Comparison of ENCODE assay signal across 22 mouse cellular contexts in genomic region chr16:30560601-30561000, GRCm38 (mm10). TPM values are rescaled to one million over a fixed set of nuclear protein-coding genes. Genes with fewer than 3 reads are reported as not detected.
DNase-seq lines count a peak whose midpoint lies in the region; ATAC-seq and TF ChIP-seq lines count a peak whose summit lies in the region.
"Had no signal": no experiment of that assay in that cellular context is flagged by ENCODE, and none has a peak within 500 bp of the region (broad histone marks: within the 10 kb centered on the region; RNA-seq: fewer than 3 reads in every experiment).

No protein-coding gene starts in this region.

- ATAC-seq in heart, embryonic 16.5 days (replicated peaks; ENCODE audit: extremely low read depth, insufficient read depth, low FRiP score), result no peak
- no peak for ATAC-seq in midbrain, embryonic 11.5 days (ENCODE audit: low FRiP score)
- ATAC-seq in midbrain, embryonic 13.5 days, result no peak
- ATAC-seq: activated CD4-positive, CD25-positive, alpha-beta regulatory T cell, adult 4 months; forebrain, embryonic 13.5 days; forebrain, embryonic 15.5 days; Patski had no signal

- WGBS in heart, embryonic 16.5 days, result 76% methylated on average over 4 of the region's 4 CpGs
- WGBS in kidney, adult 2 months, result 72% methylated on average over 4 of the region's 4 CpGs
- WGBS in midbrain, embryonic 11.5 days, result 92% methylated on average over 4 of the region's 4 CpGs
- WGBS in midbrain, embryonic 13.5 days, result 93% methylated on average over 4 of the region's 4 CpGs

- TF ChIP-seq POLR2A in kidney, adult 2 months (IDR thresholded peaks at IDR 0.05; ENCODE audit: low read depth, low read length), result no peak

- H3K27me3 ChIP-seq in heart, embryonic 16.5 days (ENCODE audit: control insufficient read depth, insufficient read depth, low read length), result no peaks in the 10 kb centered on the region
- H3K27me3 ChIP-seq in kidney, adult 2 months (replicated peaks; ENCODE audit: control insufficient read depth, insufficient read depth, low read length), result no peaks in the 10 kb centered on the region
- H3K27me3 ChIP-seq in midbrain, embryonic 11.5 days (ENCODE audit: control insufficient read depth, insufficient read depth, low read length), result no peaks in the 10 kb centered on the region
- no peaks in the 10 kb centered on the region for H3K27me3 ChIP-seq in midbrain, embryonic 13.5 days
- H3K27me3 ChIP-seq: embryonic facial prominence, embryonic 12.5 days; forebrain, embryonic 13.5 days; forebrain, embryonic 15.5 days; Patski had no signal

- H3K4me1 ChIP-seq in heart, embryonic 16.5 days (ENCODE audit: control insufficient read depth, insufficient read depth, low read length), result peaks cover 13% of the 10 kb centered on the region; the same call in 1 of the 2 replicates
- H3K4me1 ChIP-seq in kidney, adult 2 months (ENCODE audit: control insufficient read depth, insufficient read depth, low read length), result no peaks in the 10 kb centered on the region
- no peaks in the 10 kb centered on the region for H3K4me1 ChIP-seq in midbrain, embryonic 11.5 days (ENCODE audit: control insufficient read depth, insufficient read depth, low read length)
- H3K4me1 ChIP-seq in midbrain, embryonic 13.5 days (replicated peaks), result no peaks in the 10 kb centered on the region
- H3K4me1 ChIP-seq: embryonic facial prominence, embryonic 10.5 days; embryonic facial prominence, embryonic 12.5 days; forebrain, embryonic 13.5 days; forebrain, embryonic 15.5 days had no signal

- peaks cover 8% of the 10 kb centered on the region for H3K9me3 ChIP-seq in heart, embryonic 16.5 days (replicated peaks; ENCODE audit: control insufficient read depth, low read length)
- H3K9me3 ChIP-seq in midbrain, embryonic 11.5 days (ENCODE audit: control insufficient read depth, low read length), result peaks cover 5% of the 10 kb centered on the region; the same call in 1 of the 2 replicates
- peaks cover 14% of the 10 kb centered on the region; the same call in 1 of the 2 replicates for H3K9me3 ChIP-seq in midbrain, embryonic 13.5 days

- H3K9ac ChIP-seq in heart, embryonic 16.5 days (ENCODE audit: low read length), result no peak overlapping the region
- H3K9ac ChIP-seq in midbrain, embryonic 11.5 days (ENCODE audit: low read length), result no peak overlapping the region
- H3K9ac ChIP-seq in midbrain, embryonic 13.5 days (replicated peaks), result no peak overlapping the region
- H3K9ac ChIP-seq: embryonic facial prominence, embryonic 12.5 days; forebrain, embryonic 13.5 days; forebrain, embryonic 15.5 days had no signal

- DNase-seq in heart, postnatal 25 days (ENCODE audit: low spot score), result no peak
- peak; percentile 14 for DNase-seq in kidney, adult 2 months
- DNase-seq in kidney, adult 9 months, result no peak
- DNase-seq in midbrain, embryonic 11.5 days (ENCODE audit: low spot score, missing footprints), result peak; percentile 73
- DNase-seq in urinary bladder, postnatal 14 days (ENCODE audit: low spot score), result no peak
- DNase-seq: adrenal gland, adult 8-10 months; adrenal gland, postnatal 14 days; adrenal gland, postnatal 36 days; cerebellum, adult 11-12 months; cerebellum, adult 2 months; cerebellum, adult 9-10 months; cerebellum, postnatal 10 days; cerebellum, postnatal 25 days had no signal

- H3K4me2 ChIP-seq in heart, embryonic 16.5 days (ENCODE audit: low read depth, low read length), result no peak overlapping the region
- no peak overlapping the region for H3K4me2 ChIP-seq in midbrain, embryonic 11.5 days
- H3K4me2 ChIP-seq in midbrain, embryonic 13.5 days (replicated peaks), result no peak overlapping the region
- H3K4me2 ChIP-seq: embryonic facial prominence, embryonic 12.5 days; forebrain, embryonic 13.5 days; forebrain, embryonic 15.5 days had no signal

- H3K4me3 ChIP-seq in heart, embryonic 16.5 days (ENCODE audit: low read length), result no peak overlapping the region
- no peak overlapping the region for H3K4me3 ChIP-seq in kidney, adult 2 months (ENCODE audit: insufficient read depth, low read depth, low read length)
- H3K4me3 ChIP-seq in midbrain, embryonic 11.5 days (ENCODE audit: low read depth, low read length), result no peak overlapping the region
- no peak overlapping the region for H3K4me3 ChIP-seq in midbrain, embryonic 13.5 days (replicated peaks)
- H3K4me3 ChIP-seq: embryonic facial prominence, embryonic 10.5 days; embryonic facial prominence, embryonic 12.5 days; forebrain, embryonic 13.5 days; forebrain, embryonic 15.5 days had no signal

- no peak for TF ChIP-seq CTCF in kidney, adult 2 months (conservative IDR thresholded peaks at IDR 0.05; ENCODE audit: insufficient read depth, insufficient read length, low read depth, low read length)

- H3K27ac ChIP-seq in heart, embryonic 16.5 days (ENCODE audit: low read length), result 0 out of 2 replicates have a peak overlapping the region, but pooled peaks have one; percentile 19
- H3K27ac ChIP-seq in kidney, adult 2 months (ENCODE audit: insufficient read depth, low read depth, low read length), result no peak overlapping the region
- no peak overlapping the region for H3K27ac ChIP-seq in midbrain, embryonic 11.5 days (ENCODE audit: low read depth, low read length)
- no peak overlapping the region for H3K27ac ChIP-seq in midbrain, embryonic 13.5 days
- H3K27ac ChIP-seq: embryonic facial prominence, embryonic 10.5 days; embryonic facial prominence, embryonic 12.5 days; forebrain, embryonic 13.5 days; forebrain, embryonic 15.5 days had no signal

- H3K36me3 ChIP-seq in heart, embryonic 16.5 days (ENCODE audit: control insufficient read depth, insufficient read depth), result peaks cover 55% of the 10 kb centered on the region
- H3K36me3 ChIP-seq in kidney, adult 2 months (ENCODE audit: control insufficient read depth, insufficient read depth, low read length), result no peaks in the 10 kb centered on the region; the same call in none of the 2 replicates
- H3K36me3 ChIP-seq in midbrain, embryonic 11.5 days (ENCODE audit: control insufficient read depth, insufficient read depth, low read length), result peaks cover 29% of the 10 kb centered on the region
- H3K36me3 ChIP-seq in midbrain, embryonic 13.5 days, result peaks cover 98% of the 10 kb centered on the region

- intact Hi-C loops in heart, postnatal 25 days (cut with DNase I), result no loop called here

RNA-seq across cellular contexts. Expression of gene Tmem44, which starts 10.0 kb away (rescaled TPM):
- polyA plus RNA-seq in heart, embryonic 16.5 days (2015; fragmentation: Nextera tagmentation; extraction: Ambion mirVana), result 19.3 and 21.5 TPM in 2 replicates
- total RNA-seq in heart, postnatal 25 days (2021), result 1 to 10 TPM; 6.5 to 7.8 TPM
- polyA plus RNA-seq in kidney, adult 2 months (2012; rRNA removed), result 6.7 and 9.4 TPM in 2 replicates
- 26.6 and 27.9 TPM in 2 replicates for polyA plus RNA-seq in midbrain, embryonic 11.5 days (2014; fragmentation: Nextera tagmentation; extraction: Ambion mirVana)
- polyA plus RNA-seq in midbrain, embryonic 13.5 days (2015; fragmentation: Nextera tagmentation; extraction: Ambion mirVana), result 70.9 and 73.1 TPM in 2 replicates

RNA-seq across cellular contexts. Expression of gene Lsg1, which starts 26.8 kb away (rescaled TPM):
- polyA plus RNA-seq in heart, embryonic 16.5 days (2015; fragmentation: Nextera tagmentation; extraction: Ambion mirVana), result 28.2 and 37.5 TPM in 2 replicates
- 10 to 100 TPM; 16.9 to 18.8 TPM for total RNA-seq in heart, postnatal 25 days (2021)
- 9.1 and 9.4 TPM in 2 replicates for polyA plus RNA-seq in kidney, adult 2 months (2012; rRNA removed)
- 84.7 and 89.3 TPM in 2 replicates for polyA plus RNA-seq in midbrain, embryonic 11.5 days (2014; fragmentation: Nextera tagmentation; extraction: Ambion mirVana)
- 59.1 and 64.7 TPM in 2 replicates for polyA plus RNA-seq in midbrain, embryonic 13.5 days (2015; fragmentation: Nextera tagmentation; extraction: Ambion mirVana)

RNA-seq across cellular contexts. Expression of gene Fam43a, which starts 38.9 kb away (rescaled TPM):
- polyA plus RNA-seq in heart, embryonic 16.5 days (2015; fragmentation: Nextera tagmentation; extraction: Ambion mirVana), result 19.7 and 20.4 TPM in 2 replicates
- total RNA-seq in heart, postnatal 25 days (2021), result 10 to 100 TPM; 25.8 to 31.2 TPM
- 26.4 and 31.4 TPM in 2 replicates for polyA plus RNA-seq in kidney, adult 2 months (2012; rRNA removed)
- 5.4 and 6.1 TPM in 2 replicates for polyA plus RNA-seq in midbrain, embryonic 11.5 days (2014; fragmentation: Nextera tagmentation; extraction: Ambion mirVana)
- 9.8 and 11.5 TPM in 2 replicates for polyA plus RNA-seq in midbrain, embryonic 13.5 days (2015; fragmentation: Nextera tagmentation; extraction: Ambion mirVana)
- total RNA-seq: G1E had no signal

Comparison
In these comparisons a context has a peak if more than half of its experiments do, and no peak if none do; other contexts are left out.
1. DNase-seq: peak in kidney, adult 2 months (single experiment) and midbrain, embryonic 11.5 days (single experiment); none in heart, postnatal 25 days (single experiment), kidney, adult 9 months (single experiment) and urinary bladder, postnatal 14 days (single experiment).